Mouse (Mus musculus): Measurements from ENCODE around the gene Cutal.

Gene Cutal

DNA sequence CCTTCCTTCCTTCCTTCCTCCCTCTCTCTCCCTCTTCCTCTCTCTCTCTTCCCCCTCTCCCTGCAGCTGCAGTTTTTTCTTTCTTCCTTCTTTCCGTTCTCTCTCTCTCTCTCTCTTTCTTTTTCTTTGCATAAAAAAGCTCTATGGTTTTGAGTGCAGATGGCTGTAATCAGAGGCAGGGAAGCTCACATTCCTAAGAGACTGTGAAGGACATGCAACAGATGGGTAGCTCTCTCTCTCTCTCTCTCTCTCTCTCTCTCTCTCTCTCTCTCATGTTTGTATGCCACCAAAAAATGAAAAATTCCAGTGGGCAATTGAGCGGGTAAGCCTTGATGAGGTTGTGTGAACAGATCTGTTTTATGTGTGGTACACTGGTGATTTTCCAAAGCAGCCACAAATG, 10.0 kb downstream of the Cutal start:
- DNase-seq = no peak

DNA sequence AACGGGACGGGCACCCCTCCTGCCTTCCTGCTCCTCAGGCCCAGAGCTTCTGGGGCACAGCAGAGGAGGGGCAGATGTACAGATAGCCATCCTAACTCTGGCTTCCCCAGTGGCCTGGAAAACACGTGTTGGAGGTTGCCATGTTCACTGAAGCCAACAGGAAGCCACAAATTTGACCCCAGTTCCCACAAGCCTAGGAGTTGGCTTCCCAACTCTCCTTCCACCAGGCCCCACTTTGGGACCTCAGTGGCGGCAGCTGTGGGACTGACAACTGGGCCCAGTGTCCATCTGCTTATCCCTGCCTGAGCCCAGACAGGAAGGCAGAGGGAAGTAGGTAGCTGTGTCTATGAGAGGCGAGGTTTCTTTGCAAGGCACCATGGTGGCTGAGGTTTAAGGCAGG, 19.8 kb downstream of the Cutal start:
- DNase-seq = no peak

DNA sequence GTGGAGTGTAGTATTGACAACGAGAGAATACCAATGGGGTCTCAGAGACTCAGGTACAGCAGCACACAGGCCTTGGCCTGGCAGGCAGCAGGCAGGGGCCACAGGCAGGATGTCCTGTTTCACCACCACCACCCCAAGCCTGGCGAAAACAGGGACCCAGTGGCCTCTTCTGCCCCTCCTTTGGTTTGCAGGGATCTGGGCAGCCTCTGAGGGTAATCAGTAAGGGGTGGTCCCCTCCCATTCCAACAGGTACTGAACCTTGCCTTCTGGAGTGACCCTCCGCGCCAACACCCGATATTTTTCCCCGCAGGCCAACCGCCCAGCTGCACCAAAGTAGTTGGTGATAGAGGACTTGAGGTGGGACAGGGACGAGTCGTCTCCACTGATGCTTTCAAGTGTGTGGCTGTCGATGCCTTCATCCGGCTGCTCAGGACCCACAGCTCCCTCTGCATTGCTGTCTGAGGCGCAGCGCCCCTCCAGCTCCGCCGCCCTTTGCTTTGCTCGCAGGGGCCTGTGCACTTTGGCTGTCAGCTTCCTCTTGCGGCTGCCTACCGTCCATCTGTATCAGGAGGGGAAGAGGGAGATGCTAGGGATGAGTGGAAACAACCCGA, 21.4 kb downstream of the Cutal start:
- no peak for DNase-seq

DNA sequence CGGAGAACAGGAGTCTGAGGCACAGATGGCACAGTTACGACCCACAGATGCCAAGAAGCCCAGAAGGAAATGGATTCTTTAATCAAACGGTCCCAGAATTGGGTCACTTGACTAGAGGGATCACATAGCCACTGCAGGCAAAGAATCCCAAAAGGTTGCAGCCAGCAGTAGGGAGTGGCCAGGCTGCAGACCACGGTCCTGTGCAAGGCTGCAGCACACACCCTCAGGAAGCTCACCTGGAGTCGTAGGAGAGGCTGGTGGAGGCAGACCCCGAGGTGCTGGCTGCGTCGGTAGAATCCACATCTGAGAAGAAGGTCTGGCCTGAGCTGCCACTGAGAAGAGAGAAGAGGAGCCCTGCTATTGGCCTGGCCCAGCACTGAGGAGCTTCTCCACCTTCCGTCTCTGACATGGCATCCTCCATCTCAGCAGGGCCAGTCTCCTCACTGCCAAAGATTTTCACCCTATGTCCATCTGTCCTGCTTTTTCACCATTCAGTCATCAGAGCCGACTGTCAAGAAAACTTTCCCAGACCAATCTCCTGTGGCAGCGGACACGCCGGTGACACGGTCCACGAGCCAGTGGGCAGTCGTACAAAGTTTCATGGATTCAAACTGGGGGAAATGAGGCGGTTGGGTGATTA, 22.7 kb downstream of the Cutal start:
- DNase-seq = peak; percentile 47 to 57

DNA sequence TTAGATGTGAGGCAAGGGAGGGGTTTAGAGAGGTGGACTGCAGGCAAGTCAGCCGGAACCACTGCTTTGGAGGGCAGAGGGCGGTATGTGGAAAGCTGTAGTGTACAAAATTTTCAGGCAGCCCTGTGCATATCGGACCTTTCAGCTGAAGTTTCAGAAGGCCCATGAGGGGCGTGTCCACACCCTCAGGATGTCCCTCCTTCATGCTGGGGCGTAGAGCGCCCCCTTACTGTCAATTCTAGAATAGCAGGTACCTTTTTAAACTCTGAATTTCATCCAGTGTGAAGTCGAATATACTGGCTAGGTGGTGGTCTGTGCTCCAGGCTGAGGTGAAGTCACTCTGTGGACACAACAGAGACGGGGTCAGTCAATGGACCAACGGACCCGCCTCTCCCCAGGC, 23.6 kb downstream of the Cutal start:
- DNase-seq = peak in 1 of 2 experiments; percentile 29

DNA sequence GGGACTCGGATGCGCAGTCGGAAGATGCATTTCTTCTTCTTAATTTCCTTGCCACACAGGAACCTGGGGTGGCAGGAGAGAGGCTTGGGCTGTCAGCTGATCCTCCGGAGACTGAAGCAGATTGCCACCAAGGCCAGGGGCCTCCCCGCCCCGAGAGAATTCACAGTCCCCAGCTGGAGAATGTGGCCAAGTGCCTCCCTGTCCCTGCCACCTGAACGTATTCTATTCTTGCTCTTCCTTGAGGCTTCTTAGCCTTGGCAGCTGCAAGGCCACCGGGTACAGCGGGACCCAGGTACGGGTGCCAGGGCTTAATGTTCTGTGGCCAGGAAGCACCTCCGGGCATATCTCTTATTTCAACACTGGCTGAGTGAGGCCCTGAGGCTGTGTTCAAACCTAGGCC, 25.5 kb downstream of the Cutal start:
- peak; percentile 17 to 21 for DNase-seq

DNA sequence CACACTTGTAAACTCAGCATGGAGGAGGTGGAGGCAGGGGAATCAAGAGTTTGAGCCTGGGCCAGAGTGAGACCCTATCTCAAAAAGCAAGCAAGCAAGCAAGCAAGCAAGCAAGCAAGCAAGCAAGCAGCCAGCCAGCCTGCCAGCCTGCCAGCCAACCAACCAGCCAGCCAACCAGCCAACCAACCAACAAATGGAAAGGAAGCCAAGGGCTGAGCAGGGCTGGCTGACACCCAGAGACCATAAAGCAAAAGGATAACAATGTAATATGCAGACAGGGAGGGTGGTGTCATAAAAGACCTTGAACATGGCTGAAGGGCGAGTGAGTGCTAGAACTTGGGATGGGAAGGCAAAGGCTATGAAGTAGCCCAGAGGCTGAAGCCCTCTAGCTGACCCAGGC, 26.2 kb downstream of the Cutal start:
- DNase-seq = peak in 1 of 2 experiments; percentile 10

DNA sequence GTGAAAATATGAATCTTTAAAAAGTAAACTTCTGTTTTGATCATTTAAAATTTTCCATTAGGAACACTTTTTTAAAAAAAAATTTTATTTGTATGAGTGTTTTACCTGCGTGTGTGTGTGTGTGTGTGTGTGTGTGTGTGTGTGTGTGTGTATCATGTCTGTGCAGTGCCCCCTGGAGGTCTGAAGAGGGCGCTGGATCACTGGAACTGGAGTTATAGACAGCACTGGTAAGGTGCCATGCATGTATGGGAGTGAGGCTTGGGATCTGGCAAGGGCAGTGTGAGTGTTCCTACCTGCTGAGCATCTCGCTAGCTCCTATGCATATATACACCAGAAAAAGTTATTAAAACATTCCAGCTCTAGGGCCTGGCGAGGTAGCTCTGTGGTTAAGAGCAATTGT, 27.5 kb downstream of the Cutal start:
- no peak for DNase-seq

DNA sequence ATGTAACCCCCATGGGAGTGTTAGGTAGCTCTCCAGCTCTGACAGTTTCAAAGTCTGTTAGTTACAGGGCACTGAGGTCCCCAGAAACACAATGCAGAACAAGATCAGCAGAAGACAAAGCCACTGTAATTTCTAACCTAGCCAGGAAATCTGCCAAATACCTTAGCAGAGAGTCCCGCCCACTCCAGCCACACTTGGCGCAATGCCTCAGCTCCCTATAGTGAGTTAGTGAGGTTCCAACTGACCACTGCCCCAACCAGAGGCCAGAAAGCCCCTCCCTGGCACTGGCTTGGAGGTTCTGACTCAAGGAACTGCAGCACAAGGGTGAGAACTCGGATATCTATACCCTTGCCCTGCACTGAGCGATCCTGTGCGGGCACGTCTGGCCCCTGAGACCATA, 28.5 kb downstream of the Cutal start:
- no peak for DNase-seq

DNA sequence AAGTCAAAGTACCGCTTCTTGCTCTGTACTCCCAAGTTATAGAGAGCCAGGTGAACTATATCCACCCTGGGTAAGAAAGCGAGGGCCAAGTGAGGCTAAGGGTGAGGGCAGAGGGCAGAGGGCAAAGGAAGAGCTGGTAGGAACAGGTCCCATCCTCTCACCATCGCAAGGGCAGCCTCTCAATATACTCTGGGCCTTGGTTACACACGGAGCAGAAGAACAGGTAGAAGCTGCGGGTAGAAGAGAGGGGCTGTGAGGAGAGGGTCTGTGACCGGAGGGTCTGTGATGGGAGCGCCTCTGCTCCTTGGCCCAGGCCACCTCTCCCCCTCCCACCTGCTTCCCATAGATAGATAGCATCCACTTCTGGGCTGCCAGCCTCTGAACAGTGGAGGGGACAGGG, 29.0 kb downstream of the Cutal start:
- no peak for DNase-seq

DNA sequence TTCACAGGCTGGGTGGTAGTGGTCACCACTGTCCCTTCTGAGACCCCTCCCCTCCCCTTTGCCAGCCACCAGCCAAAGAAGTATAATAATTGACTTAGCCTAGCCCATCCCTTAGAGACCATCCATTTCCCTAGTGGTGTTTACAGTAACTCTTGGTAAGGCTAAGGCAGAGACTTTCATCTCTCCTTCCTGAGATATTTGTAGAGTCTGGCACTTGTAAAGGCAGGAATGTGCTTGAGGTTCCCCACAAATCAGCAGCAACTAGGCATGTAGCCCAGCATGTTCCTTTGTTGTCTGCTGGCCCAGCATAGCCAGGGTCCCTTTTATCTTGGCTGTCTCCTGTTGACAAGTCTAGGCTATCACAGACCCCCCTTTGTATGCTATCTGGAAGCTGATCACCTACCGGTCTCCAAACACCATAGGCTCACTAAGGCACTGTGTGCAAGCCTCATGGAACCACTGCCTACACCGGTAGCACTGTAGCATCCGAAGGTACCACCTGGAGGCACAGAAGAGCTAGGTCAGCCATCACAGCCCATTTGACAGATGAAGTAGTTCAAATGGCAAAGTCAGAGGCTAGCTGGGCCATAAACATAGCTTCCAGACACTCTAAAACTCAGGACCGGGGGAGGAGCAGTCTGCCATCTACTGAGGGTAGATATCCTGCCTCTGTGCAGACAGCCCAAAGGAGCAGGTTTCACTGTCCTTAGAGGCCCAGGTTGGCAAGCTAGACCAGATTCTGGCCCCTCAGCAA, 29.6 kb downstream of the Cutal start:
- DNase-seq = peak; percentile 7 to 13

DNA sequence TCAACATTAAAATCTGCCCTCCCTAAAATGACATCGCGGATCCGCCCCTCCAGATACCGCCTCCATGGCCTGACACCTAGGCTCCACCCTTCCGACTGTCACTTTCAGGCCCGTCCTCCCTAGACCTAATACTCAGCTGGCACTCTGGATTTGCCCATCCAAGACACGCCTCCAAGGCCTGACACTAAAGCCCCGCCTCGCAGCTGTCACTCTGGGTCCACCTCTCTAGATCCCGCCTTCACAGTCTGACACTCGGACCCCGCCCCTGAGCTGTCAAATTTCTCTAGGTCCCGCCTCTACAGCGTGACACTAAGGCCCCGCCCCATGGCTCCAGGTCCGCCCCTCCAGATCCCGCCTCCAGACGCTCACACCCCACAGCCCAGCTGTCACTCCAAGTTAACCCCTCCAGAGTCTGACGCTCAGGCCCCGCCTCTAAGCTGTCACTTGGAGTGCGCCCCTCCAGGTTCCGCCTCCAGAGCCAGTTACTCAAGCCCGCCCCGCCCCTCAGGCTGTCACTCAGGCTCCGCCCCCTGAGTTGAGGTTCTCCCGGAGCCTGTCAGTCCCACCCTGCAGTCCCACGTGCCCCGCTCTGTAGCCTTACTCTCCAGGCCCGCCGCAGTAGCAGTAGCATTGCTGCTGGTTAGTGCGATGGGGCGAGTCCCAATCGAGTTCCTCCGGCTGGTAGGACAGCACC, 30.8 kb downstream of the Cutal start:
- peak; percentile 93 to 98 for DNase-seq

DNA sequence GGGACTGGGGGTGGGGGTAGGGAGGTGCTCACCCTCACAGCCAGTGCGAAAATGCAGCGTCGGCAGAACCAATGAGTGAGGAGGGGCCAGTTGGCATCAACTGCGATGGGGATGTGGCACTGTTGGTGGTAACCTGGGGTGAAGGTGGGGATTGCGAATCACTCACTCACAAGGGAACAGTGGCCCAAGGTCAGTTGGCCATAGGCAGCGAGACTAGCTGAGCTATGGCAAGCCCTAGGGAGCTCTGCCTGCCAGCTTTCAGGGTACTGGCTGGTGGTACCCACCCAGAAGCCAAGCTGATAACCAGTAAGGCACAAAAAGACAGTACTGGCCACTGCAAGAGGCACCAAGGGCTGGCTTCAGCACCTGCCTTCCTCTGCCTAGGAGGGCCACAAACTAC, 32.2 kb downstream of the Cutal start:
- peak in 1 of 2 experiments; percentile 11 for DNase-seq

DNA sequence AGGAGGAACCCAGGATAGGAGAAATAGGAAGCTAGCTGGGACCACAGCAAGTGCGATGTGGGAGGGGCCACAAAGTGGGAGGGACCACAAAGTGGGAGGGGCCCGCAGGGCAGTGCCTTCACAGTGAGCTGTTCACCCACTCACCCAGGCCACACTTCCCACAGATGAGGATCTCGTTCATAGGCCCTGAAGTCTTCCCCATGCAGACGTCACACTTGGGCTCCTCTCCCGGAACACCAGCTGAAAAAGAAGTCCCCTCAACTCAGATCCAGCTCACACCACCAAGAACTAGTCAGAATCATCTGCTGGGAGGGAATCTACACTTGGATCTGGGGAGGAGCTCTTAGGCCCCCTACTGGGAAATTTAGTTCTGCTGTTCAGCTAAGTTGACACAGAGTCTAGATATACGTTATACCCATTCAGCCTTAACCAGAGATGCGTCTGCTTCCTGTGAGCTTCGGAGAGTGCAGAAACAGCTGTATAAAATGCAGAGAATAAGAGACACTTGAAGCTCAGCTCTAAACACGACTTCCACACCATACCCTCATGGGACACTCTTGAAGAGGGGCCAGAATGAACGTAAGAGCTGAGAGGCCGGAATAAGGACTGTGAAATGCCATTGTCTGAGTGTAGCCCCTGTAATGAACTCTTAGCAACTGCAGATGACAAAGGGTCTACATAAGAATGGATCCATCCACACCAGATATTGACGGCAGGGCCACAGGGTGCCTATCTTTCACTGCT, 32.8 kb downstream of the Cutal start:
- DNase-seq = peak; percentile 17 to 18

DNA sequence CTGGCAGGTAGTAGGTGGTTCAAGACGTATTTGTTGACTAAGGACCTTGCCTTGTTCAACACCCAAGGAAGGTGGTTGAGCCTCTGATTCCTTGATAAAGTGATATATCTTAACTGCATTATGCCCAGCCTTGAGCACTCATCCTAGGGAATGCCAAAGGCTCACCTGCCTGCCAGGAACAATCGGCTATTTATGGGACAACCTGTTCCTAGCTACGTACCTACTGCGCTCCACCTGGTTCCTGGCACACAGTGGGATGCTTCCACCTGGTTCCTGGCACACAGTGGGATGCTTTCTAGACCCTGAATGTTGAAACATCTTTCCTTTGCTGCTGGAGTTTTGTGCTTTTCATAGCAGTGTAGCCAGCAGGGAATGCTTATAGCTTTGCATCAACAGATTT, 35.5 kb downstream of the Cutal start:
- no peak for DNase-seq

DNA sequence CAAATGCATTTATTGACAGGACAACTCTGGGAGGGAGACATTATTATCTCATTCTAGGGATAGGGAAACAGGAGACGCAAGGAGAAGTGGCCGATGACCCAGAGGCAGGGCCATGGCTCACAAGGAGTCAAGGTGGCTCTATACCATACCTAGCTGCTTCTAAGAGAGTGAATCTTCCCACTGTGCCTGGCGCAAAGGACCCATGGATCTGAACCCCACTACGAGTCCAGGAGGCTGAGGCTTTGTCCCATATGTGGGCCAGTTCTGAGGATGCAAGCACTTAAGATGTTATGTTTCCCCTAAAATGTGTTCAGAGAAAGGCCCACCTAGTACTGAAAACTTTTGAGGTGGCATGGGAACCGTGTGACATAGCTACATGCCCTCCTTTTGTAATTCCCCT, 37.7 kb downstream of the Cutal start:
- DNase-seq = no peak

DNA sequence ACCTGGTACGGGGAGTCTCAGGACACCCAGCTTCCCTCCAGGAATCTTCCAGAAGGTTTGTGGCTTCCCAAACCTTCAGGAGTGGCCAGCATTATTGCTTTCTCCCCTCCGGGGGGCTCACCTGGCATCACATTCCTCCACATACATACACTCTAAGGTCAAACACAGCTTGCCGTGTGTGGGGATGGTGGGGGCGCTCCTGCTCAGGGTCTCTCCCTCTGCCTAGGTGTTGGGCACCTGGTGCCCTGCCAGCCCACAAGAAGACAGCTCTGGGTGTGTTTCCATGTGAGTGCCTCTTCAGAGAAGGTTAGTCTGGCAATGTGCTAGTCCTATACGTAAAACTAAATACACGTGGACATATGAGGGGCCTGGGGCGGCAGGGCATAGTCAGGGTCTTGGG, 38.4 kb downstream of the Cutal start:
- DNase-seq = no peak

DNA sequence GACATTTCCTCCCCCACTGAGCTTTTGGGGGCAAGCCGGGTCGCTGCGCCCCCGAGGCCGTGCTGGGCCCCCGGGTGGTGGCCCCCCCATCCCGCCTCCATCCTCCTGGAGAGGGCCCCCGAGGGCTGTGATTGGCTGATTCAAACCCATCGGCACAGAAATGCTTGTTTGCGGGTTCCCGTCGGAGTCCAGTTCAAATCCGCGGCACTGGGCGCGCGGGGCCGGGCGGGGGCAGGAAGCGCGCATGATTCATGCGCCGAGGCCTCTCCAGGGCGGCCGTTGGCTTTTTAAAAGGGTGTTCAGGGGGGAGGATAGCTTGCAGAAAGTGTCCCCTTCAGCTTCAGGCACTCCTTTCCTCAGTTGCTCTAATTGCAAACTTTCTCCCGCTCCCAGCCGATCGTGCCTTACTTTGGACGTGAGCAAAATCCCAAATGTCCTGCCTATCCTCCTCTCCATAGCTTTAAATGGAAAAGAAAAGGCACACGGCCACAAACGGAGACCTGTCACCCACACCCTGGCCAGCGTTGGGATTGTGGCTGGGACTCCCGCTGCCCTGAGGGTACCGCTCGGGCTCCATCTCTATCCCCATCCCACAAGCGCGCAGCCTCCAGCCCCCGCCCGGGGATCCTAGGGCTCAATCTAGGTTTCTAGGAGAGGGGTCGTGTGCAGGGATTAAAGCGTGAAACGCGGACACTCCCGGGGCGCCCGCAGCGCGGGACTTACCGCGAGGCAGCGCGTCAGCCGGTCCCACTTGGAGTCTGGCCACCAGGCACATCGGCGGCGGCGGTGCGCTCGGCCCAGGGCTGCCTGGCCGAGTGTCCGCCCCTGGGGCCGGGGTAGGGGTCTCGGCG, 39.2 kb downstream of the Cutal start, which contains the start of gene Phf19:
Gene Phf19 (minus strand): TSS at position 809 of the 851 bp plus-strand sequence.
- DNase-seq = peak; percentile 11 to 21

DNA sequence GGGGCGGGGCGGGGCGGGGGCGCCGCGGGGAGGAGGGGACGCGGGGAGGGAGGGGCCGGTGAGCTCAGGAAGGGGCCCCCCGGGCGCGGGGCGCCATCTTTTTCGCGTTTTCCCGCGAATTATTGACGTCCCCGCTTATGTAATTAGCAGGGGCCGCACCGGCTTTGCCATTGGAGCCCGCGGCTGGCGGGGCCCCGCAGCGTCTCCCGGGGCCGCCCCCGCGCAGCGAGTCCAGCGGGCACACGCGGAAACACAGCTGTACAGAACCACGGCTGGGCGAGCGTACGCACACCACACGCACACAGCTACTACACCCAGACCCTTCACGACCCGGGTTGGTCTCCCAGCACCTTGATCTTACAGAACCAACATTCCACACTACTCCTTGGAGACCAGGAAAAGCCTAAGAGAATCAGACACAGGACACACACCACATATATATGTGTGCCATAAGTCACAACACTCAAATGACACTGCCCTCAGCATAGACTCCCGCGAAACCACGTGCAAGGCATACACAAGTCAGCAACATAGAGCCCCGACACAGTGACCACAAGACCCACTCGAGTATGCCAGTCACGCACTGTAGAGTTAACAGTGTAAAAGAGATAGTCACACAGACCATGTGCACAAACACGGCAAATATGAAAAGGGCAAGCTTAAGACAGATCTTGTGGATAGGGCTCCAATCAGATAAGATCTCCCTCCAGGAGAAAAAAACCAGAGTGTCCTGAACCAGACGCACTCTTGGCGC, 40.0 kb downstream of the Cutal start:
- DNase-seq = peak; percentile 11 to 21

DNA sequence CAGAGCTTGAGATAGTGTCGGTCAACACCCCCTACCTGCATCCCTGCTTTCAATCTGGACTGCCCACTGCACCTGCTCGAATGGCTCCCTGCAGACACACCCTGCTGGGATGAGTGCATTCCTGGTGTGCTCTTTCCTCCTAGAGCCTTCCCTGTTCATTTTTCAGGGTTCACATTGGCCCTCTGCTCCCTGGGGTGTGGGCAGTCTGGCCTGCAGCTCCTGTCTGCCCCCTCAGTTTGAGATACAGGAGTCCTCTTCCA, 40.6 kb downstream of the Cutal start:
- no peak for DNase-seq

DNA sequence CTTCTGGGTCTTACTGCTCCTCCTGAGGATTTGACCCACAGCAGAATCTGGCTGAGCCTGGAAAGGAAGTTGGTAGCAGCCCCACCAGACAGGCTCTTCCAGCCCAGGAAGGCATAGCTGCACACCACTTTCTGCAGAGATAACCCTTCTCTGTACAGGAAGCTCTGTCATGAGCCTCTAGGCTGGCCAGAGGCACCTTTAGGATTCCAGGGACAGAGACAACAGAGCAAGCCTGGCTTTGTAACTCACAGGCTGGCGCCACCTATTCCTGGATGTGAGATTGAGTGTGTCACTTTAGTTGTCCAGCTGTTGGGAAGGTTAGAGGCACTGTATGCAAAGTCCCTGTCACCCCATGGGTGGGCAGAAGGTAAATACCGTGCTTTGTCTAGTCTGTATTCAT, 40.9 kb downstream of the Cutal start:
- no peak for DNase-seq
